Mouse (Mus musculus) brain, adult 2 months (tissue): ENCODE data around the gene 1110065P20Rik.

Source experiments
- DNase-seq: peaks from one replicate; pipeline ENCODE4 v3.0.0; 2011; ENCODE audit warnings: low read depth, low spot score

Gene 1110065P20Rik

DNA sequence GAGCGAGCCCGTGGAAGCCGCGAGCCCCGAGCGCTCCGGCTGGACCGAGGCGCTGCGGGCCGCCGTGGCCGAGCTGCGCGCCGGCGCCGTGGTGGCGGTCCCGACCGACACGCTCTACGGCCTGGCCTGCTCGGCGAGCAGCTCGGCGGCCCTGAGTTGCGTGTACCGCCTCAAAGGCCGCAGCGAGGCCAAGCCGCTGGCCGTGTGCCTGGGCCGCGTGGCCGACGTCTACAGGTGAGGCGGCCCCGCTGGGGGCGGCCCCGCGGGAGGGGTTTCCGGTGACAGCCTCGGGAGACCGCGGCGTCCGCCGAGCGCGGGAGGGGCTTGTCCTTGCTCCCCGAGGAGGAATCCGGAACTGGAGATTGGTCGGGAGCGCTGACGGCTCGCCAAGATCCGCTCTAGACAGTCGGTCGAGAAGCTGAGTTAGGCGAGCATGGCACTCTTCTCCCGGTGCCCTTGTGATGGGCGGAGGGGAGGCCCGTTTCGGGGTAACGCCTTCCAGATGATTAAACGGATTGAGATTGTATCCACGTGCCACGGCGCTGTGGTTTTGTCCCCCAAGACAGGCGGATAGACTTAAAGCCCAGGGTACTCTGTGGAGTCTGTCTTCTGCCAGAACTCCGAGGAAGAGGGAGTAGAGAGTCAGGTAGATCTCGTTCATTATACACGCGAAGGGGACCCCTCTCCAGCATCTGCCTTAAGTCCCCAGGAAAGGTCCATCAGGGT is at the start of gene 1110065P20Rik:
1110065P20Rik (minus strand) TSS at position 264 of the 726 bp plus-strand sequence.
- peak; percentile 86 for DNase-seq

- no peak for DNase-seq
Observed at GRCm38 (mm10) chr4:124899906-124900305, 48.9 kb upstream of the 1110065P20Rik start.

DNA sequence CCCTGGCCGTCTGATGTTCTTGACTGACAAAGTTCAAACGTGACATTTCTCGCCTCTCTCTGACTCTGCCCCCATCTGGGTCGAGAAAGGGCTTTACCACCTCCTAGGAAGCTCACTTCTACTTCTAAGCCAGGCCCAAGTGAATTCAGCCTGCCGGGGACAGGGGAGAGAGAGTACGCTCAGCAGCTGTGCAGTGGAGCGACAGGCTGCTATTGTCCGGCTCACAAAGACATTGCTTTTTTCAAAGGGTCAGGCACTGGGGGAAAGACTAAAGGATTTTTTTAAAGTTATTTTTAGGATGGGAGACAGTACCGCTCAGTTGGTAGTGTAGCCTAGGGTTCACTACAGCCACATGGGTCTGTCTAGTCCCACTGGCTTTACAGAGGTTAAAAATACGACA is 47.4 kb upstream of the 1110065P20Rik start:
- peak; percentile 47 for DNase-seq

DNA sequence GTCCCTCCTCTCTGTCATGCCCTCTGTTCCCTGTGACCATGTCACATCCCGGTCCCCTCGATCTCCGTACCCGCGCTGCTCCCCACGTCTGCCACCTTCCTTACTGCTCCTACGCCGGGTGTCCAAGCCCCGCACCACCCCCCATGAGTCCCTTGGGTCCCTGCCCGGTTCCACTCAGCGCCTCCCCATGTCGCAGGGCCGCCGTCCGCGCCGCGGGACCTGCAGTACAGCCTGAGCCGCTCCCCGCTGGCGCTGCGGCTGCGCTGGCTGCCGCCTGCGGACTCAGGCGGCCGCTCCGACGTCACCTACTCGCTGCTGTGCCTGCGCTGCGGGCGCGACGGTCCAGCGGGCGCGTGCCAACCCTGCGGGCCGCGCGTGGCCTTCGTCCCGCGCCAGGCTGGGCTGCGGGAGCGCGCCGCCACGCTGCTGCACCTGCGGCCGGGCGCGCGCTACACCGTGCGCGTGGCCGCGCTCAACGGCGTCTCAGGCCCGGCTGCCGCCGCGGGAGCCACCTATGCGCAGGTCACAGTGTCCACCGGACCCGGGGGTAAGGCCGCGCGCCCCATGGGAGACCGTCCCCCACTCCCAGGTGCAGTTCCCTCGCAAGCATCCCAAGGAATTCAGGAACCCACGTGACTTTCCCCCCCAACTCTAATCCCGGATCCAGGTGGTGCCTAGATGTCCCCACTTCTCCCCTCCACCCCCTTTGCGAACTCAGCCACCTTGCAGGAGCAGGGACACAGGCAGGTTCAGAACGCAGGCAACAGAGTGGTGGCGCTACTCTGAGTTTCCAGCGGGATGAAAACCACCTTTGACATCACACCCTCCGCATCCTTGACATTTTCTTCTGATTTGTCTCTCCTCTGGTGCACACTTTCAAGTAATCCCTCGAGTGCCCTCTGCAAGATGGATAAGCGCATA is 43.8 kb upstream of the 1110065P20Rik start:
- DNase-seq: peak; percentile 93

DNA sequence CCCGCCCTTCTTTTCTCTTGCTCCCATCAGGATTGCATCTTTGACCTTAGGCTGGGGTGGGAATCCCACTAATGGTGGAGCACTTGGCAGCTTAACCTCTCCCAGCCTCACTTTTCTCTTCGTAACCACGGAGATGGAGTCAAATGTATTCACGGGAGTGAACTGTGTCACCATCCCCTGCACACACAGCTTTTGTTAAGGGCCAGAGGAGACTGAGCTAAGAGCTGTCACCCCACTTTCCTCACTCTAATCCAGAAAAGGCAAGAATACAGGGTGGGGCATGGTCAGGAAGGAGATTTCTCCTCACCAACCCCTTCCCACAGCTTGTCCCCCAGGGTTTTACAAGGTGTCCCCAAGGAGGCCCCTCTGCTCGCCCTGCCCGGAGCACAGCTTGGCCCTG is 42.8 kb upstream of the 1110065P20Rik start:
- DNase-seq: peak; percentile 31

DNA sequence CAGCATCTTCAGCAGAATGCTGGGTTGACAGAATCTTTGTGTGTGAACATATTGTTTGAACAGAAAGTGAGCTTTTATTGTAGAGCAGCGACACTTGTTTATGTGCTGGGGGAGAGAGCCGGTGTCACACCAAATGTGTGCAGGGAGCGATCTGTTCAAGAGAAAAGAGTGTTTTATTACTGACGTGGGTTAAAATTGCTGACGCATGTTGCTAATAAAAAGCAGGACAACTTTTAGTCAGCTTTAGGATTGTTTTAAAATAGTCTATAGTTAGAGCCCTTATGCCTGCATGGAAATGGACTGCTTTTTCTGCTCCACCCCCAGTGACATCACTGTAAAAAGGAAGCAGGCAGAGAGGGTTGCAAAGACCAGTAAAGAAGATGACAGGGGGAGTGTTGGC is 39.8 kb upstream of the 1110065P20Rik start:
- peak; percentile 71 for DNase-seq

- peak; percentile 53 for DNase-seq
Observed at GRCm38 (mm10) chr4:124889935-124890334, 38.9 kb upstream of the 1110065P20Rik start.

GRCm38 (mm10) chr4:124888702-124889101 is 37.7 kb upstream of the 1110065P20Rik start:
- peak; percentile 73 for DNase-seq

GRCm38 (mm10) chr4:124882151-124882729 is 31.2 kb upstream of the 1110065P20Rik start:
- DNase-seq: peak; percentile 50

GRCm38 (mm10) chr4:124881341-124881908 is 30.4 kb upstream of the 1110065P20Rik start:
- DNase-seq: peak; percentile 91

GRCm38 (mm10) chr4:124880599-124880998 is 29.6 kb upstream of the 1110065P20Rik start, which contains the start of gene Epha10:
Epha10 (plus strand) TSS chr4:124880899.
- no peak for DNase-seq

- no peak for DNase-seq
Observed at GRCm38 (mm10) chr4:124872719-124873118, 21.7 kb upstream of the 1110065P20Rik start.

DNA sequence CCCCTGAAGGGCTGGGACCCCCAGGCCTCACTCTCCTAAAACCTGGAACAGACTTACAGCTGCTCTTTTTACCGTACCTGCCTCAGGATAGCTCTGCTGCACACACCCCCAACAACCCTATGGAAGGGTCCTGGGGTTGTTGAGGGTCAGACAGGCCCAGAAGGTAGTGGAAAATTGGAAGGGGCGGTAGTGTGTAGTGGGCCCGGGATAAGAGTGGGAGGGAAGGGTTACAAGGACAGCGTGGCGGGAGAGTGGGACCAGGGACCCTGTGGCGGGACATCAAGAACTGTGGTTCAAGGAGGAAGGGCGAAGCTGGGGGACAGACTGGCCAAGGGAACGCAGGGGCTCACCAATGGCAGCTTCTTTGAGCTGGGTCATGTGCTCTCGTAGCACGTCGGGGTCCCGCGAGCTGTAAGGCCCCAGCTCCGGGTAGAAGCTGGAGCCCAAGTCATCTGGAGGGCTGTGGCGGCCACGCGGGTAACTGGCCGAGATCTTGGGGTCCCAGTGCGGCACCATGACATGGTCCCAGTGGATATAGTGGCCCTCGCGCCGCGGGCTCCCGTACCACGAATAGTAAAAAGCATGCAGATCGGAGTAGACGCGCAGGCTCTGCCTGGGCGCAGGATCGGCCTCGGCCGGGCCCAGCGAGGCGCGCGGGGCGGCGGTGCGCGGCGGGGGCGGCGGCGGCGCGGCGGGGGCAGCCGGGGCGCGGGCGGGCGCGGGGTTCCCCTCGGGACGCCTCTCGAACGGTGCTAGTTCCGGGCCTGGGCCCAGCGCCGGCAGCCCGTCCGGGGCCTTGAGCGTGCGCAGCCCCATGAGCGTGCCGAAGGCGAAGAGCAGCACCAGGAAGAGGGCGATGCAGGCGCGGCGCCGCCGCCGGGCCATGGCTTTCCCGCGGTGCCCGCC is 10.5 kb upstream of the 1110065P20Rik start, which contains the start of gene Maneal:
Maneal (minus strand) TSS at position 889 of the 906 bp plus-strand sequence.
- DNase-seq: peak; percentile 42

DNA sequence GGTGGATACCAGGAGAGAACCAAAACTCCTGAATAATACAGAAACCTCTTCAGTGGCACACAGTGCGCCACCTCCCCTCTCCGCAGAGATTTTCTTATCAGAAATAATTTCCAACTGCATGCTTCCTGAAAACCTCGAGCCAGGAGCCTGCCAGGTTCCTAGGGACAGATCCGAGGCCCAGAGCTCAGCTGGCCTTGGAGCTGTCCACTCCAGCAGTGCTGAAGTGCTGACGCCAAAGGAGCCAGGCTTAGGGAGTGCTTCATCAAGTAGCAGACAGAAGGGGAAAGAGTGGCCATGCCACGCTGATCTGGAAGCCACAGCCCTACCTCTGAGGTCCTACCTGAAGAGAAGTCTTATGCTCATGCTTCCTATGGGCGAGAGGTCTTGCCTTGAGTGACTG is 9.4 kb upstream of the 1110065P20Rik start:
- peak; percentile 41 for DNase-seq

GRCm38 (mm10) chr4:124858370-124858769 is 7.4 kb upstream of the 1110065P20Rik start:
- DNase-seq: no peak

DNA sequence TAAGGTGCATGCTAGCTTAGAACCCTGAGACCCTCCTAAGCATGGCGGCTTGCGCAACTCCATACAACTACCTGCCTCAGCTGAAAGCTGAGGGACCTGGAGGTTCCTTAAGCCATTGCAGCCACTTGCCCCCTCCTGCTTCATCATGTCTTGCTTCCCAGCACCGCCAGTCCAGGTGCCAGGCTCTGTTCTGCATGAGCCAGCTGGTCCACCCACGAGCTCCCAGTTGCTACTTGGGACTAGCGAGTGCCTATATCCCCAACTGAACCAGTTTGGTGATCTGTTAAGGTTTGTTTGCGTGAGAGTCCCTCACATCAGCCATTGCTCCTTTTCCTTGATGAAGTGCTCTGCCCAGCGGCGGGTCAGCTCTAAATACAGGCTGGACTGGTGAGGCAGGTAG is 5.3 kb upstream of the 1110065P20Rik start:
- DNase-seq: peak; percentile 67

GRCm38 (mm10) chr4:124850261-124850913 is 609 bp downstream of the 1110065P20Rik start, which contains the start of gene Yrdc:
Yrdc (plus strand) TSS chr4:124850679.
- peak; percentile 98 for DNase-seq

DNA sequence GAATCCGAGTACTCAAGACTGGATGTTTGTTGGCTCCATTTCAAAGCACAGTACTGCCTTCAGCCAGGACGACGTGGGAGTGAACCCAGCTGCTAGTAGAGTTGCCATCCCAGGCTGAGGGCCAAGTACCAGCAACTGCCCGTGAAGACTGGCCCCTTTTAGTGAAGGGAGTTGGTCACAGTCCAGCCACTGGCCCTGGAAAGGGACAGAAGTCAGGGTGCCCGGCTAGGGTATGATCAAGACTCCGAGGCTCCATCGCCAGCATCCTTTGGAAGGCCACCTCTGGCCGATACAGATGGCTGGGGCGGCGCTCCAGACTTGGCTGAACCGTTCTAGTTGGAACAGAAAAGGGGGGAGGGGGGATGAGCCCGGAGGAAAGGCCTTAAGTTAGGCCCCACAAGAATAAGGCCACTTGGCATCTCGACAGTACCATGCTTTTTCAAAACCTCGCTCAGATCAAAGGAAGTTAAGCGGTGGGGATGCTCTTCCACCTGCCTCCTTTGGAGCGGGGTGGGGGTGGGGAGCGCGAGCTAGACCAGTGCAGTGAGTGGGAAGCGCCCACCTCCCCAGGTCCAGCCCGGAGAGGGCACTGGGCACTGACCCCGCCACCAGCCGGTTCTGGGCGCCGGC is 1.2 kb downstream of the 1110065P20Rik start:
- DNase-seq: peak; percentile 90

- DNase-seq: peak; percentile 89
Observed at GRCm38 (mm10) chr4:124847573-124847972, 3.4 kb downstream of the 1110065P20Rik start.
